Mouse (Mus musculus): Measurements from ENCODE around the gene Rbm39. TPM values are rescaled to one million over a fixed set of nuclear protein-coding genes. Genes with fewer than 3 reads are reported as not detected.
A peak's percentile ranks its signal among the peaks of the same experiment; 100 is the strongest.

Rbm39 gene
- polyA plus RNA-seq, 1 experiment from 2014 or later, result 514 TPM

DNA sequence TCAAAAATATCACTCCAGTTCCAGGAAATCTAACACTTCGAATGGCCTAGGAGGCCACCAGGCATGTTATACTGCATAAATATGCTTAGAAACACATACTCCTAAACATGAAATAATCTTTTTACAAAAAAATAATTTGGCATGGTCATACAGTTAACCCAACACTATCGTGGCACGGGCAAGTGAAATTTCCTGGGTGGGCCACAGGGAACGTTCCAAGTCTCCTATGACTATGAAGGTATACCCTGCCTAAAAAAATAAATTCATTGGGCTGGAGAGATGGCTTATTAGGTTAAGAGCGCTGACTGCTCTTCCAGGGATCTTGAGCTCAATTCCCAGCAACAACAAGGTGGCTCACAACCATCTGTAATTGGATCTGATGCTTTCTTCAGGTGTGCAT lies 13.5 kb downstream of the Rbm39 start:
- WGBS, result 90% methylated on average over 5 of the region's 5 CpGs
- Histone ChIP-seq H3K4me2 (no peak overlapping the region), H3K27ac (ENCODE audit: low read depth, low read length) (no peak overlapping the region), H3K4me3 (ENCODE audit: low read depth, low read length) (no peak overlapping the region), H3K9ac (ENCODE audit: low read depth, low read length) (no peak overlapping the region), H3K27me3 (replicated peaks; ENCODE audit: control insufficient read depth, insufficient read depth, low read length) (no peaks in the 10 kb centered on the region), H3K4me1 (replicated peaks; ENCODE audit: control insufficient read depth, insufficient read depth, low read length) (no peaks in the 10 kb centered on the region), H3K9me3 (ENCODE audit: control insufficient read depth, low read length) (no peaks in the 10 kb centered on the region), H3K36me3 (ENCODE audit: control insufficient read depth, insufficient read depth, low read length) (peaks cover 53% of the 10 kb centered on the region)
- DNase-seq (ENCODE audit: low spot score) (no peak), ATAC-seq (replicated peaks; ENCODE audit: low FRiP score) (no peak)

DNA sequence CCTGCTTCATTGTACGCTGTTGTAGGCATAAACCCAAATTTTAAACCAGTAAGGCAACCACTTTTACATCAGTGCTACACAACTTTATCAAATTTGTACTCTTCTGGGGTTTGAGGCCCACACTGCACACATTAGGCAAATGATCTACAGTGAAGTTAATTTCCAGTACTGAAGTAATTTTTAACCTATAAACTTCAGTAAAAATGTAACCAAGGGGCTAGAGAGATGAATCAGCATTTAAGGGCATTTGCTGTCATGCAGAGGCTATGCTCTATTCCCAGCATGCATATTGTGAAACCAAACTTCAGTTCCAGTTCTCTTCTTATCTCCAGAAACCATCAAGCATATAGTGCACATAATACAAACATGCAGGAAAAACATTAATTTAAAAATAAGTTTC lies 14.6 kb downstream of the Rbm39 start:
- H3K36me3 ChIP-seq (ENCODE audit: control insufficient read depth, insufficient read depth, low read length), result peaks cover 51% of the 10 kb centered on the region
- H3K9me3 ChIP-seq (ENCODE audit: control insufficient read depth, low read length), result no peaks in the 10 kb centered on the region
- 91% methylated on average over 1 of the region's 1 CpGs for WGBS
- no peak overlapping the region for H3K9ac ChIP-seq (ENCODE audit: low read depth, low read length)
- no peak overlapping the region for H3K27ac ChIP-seq (ENCODE audit: low read depth, low read length)
- no peak overlapping the region for H3K4me3 ChIP-seq (ENCODE audit: low read depth, low read length)
- no peaks in the 10 kb centered on the region for H3K4me1 ChIP-seq (replicated peaks; ENCODE audit: control insufficient read depth, insufficient read depth, low read length)
- ATAC-seq (replicated peaks; ENCODE audit: low FRiP score) (no peak), DNase-seq (ENCODE audit: low spot score) (no peak)
- no peaks in the 10 kb centered on the region for H3K27me3 ChIP-seq (replicated peaks; ENCODE audit: control insufficient read depth, insufficient read depth, low read length)
- H3K4me2 ChIP-seq, result no peak overlapping the region

GRCm38 (mm10) chr2:156151538-156151937 lies 28.5 kb downstream of the Rbm39 start:
- H3K9ac ChIP-seq (ENCODE audit: low read depth, low read length), result no peak overlapping the region

GRCm38 (mm10) chr2:156147316-156147915 lies 32.6 kb downstream of the Rbm39 start:
- no peak for ATAC-seq (replicated peaks; ENCODE audit: low FRiP score)

More at GRCm38 (mm10) chr2:156151538-156151937, 28.5 kb downstream of the Rbm39 start:
- no peak overlapping the region for H3K27ac ChIP-seq (ENCODE audit: low read depth, low read length)
- peaks cover 33% of the 10 kb centered on the region for H3K36me3 ChIP-seq (ENCODE audit: control insufficient read depth, insufficient read depth, low read length)
- ATAC-seq (replicated peaks; ENCODE audit: low FRiP score) (no peak), DNase-seq (ENCODE audit: low spot score) (no peak)
- no peaks in the 10 kb centered on the region for H3K9me3 ChIP-seq (ENCODE audit: control insufficient read depth, low read length)
- no peak overlapping the region for H3K4me2 ChIP-seq
- H3K27me3 ChIP-seq (replicated peaks; ENCODE audit: control insufficient read depth, insufficient read depth, low read length), result no peaks in the 10 kb centered on the region
- no peak overlapping the region for H3K4me3 ChIP-seq (ENCODE audit: low read depth, low read length)
- no peaks in the 10 kb centered on the region for H3K4me1 ChIP-seq (replicated peaks; ENCODE audit: control insufficient read depth, insufficient read depth, low read length)

GRCm38 (mm10) chr2:156146272-156146989 lies 33.6 kb downstream of the Rbm39 start:
- H3K4me3 ChIP-seq (ENCODE audit: low read depth, low read length), result no peak overlapping the region
- DNase-seq (ENCODE audit: low spot score) (no peak), ATAC-seq (replicated peaks; ENCODE audit: low FRiP score) (no peak)
- whole genome bisulfite sequencing, result 66% methylated on average over 5 of the region's 5 CpGs
- H3K4me2 ChIP-seq, result no peak overlapping the region
- no peaks in the 10 kb centered on the region for H3K9me3 ChIP-seq (ENCODE audit: control insufficient read depth, low read length)
- H3K4me1 ChIP-seq (replicated peaks; ENCODE audit: control insufficient read depth, insufficient read depth, low read length), result peaks cover 8% of the 10 kb centered on the region; the same call in 1 of the 2 replicates
- no peaks in the 10 kb centered on the region for H3K27me3 ChIP-seq (replicated peaks; ENCODE audit: control insufficient read depth, insufficient read depth, low read length)
- no peak overlapping the region for H3K9ac ChIP-seq (ENCODE audit: low read depth, low read length)
- H3K36me3 ChIP-seq (ENCODE audit: control insufficient read depth, insufficient read depth, low read length), result peaks cover 30% of the 10 kb centered on the region
- H3K27ac ChIP-seq (ENCODE audit: low read depth, low read length), result no peak overlapping the region

More at GRCm38 (mm10) chr2:156147316-156147915, 32.6 kb downstream of the Rbm39 start:
- no peak overlapping the region for H3K4me2 ChIP-seq
- H3K27me3 ChIP-seq (replicated peaks; ENCODE audit: control insufficient read depth, insufficient read depth, low read length), result no peaks in the 10 kb centered on the region
- no peak overlapping the region for H3K9ac ChIP-seq (ENCODE audit: low read depth, low read length)
- H3K4me1 ChIP-seq (replicated peaks; ENCODE audit: control insufficient read depth, insufficient read depth, low read length), result peaks cover 8% of the 10 kb centered on the region; the same call in 1 of the 2 replicates
- H3K36me3 ChIP-seq (ENCODE audit: control insufficient read depth, insufficient read depth, low read length), result peaks cover 26% of the 10 kb centered on the region
- DNase-seq (ENCODE audit: low spot score), result no peak
- WGBS, result 85% methylated on average over 3 of the region's 3 CpGs
- H3K27ac ChIP-seq (ENCODE audit: low read depth, low read length), result no peak overlapping the region
- H3K9me3 ChIP-seq (ENCODE audit: control insufficient read depth, low read length), result no peaks in the 10 kb centered on the region
- no peak overlapping the region for H3K4me3 ChIP-seq (ENCODE audit: low read depth, low read length)

GRCm38 (mm10) chr2:156145486-156146130 lies 34.4 kb downstream of the Rbm39 start:
- ATAC-seq (replicated peaks; ENCODE audit: low FRiP score), result no peak
- WGBS, result 58% methylated on average over 11 of the region's 11 CpGs
- no peak for DNase-seq (ENCODE audit: low spot score)
- H3K27me3 ChIP-seq (replicated peaks; ENCODE audit: control insufficient read depth, insufficient read depth, low read length), result no peaks in the 10 kb centered on the region
- H3K36me3 ChIP-seq (ENCODE audit: control insufficient read depth, insufficient read depth, low read length), result peaks cover 27% of the 10 kb centered on the region
- peak overlapping the region; percentile 89 for H3K4me3 ChIP-seq (ENCODE audit: low read depth, low read length)
- H3K27ac ChIP-seq (ENCODE audit: low read depth, low read length), result no peak overlapping the region
- H3K4me2 ChIP-seq, result peak overlapping the region; percentile 79
- H3K4me1 ChIP-seq (replicated peaks; ENCODE audit: control insufficient read depth, insufficient read depth, low read length), result peaks cover 8% of the 10 kb centered on the region; the same call in 1 of the 2 replicates
- H3K9me3 ChIP-seq (ENCODE audit: control insufficient read depth, low read length), result no peaks in the 10 kb centered on the region
- H3K9ac ChIP-seq (ENCODE audit: low read depth, low read length), result no peak overlapping the region

DNA sequence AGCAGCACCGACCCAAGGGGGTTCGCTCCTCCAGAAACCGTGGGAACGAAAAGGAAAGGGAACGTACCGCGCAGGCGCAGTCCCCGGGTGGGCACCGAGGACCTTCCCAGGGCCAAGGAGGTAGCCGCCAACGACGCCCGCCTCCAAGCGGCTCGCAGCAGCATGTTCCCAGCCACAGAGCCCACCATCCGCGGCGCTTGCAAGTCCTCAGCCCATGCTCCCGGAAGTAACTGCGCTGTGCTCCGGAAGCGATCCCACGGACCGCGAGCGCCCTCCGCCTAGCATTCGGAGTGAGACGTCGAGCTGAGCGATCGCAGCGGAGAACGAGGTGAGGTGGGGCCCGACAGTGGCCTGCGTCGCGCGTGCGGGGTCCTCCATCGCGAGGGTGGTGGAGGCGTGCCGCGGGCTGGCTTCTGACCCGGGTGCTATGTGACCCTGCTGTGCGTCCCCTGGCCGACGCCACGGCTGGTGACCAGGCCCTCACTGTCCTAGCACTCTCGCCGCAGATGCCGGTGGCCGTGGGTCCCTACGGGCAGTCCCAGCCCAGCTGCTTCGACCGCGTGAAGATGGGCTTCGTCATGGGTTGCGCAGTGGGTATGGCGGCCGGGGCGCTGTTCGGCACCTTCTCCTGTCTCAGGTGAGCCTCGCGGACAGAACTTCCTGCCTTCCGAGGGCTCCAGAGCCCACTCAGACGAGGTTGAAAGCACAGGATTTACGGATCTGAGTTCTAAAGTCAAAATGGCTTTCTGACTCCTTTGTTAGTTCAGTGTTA lies 35.9 kb downstream of the Rbm39 start, which contains the start of the genes Romo1 and Nfs1:
TSS of gene Romo1 (plus strand) at position 87 of the 772 bp plus-strand sequence.
TSS of gene Nfs1 (minus strand) at position 234 of the 772 bp plus-strand sequence.
- no peaks in the 10 kb centered on the region for H3K27me3 ChIP-seq (replicated peaks; ENCODE audit: control insufficient read depth, insufficient read depth, low read length)

GRCm38 (mm10) chr2:156143367-156143766 lies 36.7 kb downstream of the Rbm39 start:
- no peaks in the 10 kb centered on the region for H3K9me3 ChIP-seq (ENCODE audit: control insufficient read depth, low read length)
- DNase-seq (ENCODE audit: low spot score) (peak; percentile 51), ATAC-seq (replicated peaks; ENCODE audit: low FRiP score) (no peak)
- H3K27ac ChIP-seq (ENCODE audit: low read depth, low read length), result peak overlapping the region; percentile 98
- no peaks in the 10 kb centered on the region for H3K27me3 ChIP-seq (replicated peaks; ENCODE audit: control insufficient read depth, insufficient read depth, low read length)
- peaks cover 8% of the 10 kb centered on the region; the same call in 1 of the 2 replicates for H3K4me1 ChIP-seq (replicated peaks; ENCODE audit: control insufficient read depth, insufficient read depth, low read length)
- H3K4me3 ChIP-seq (ENCODE audit: low read depth, low read length), result peak overlapping the region; percentile 89
- WGBS, result 3% methylated on average over 16 of the region's 16 CpGs
- peaks cover 22% of the 10 kb centered on the region for H3K36me3 ChIP-seq (ENCODE audit: control insufficient read depth, insufficient read depth, low read length)
- H3K9ac ChIP-seq (ENCODE audit: low read depth, low read length), result peak overlapping the region; percentile 97
- H3K4me2 ChIP-seq, result peak overlapping the region; percentile 79

More for the DNA sequence above, 35.9 kb downstream of the Rbm39 start, which contains the start of the genes Romo1 and Nfs1:
- Histone ChIP-seq H3K9ac (ENCODE audit: low read depth, low read length) (peak within 1 kb of the TSS; percentile 97), H3K4me1 (replicated peaks; ENCODE audit: control insufficient read depth, insufficient read depth, low read length) (peaks cover 8% of the 10 kb centered on the region; the same call in 1 of the 2 replicates), H3K4me2 (peak within 1 kb of the TSS; percentile 79), H3K36me3 (ENCODE audit: control insufficient read depth, insufficient read depth, low read length) (peaks cover 22% of the 10 kb centered on the region; the same call in 1 of the 2 replicates), H3K4me3 (ENCODE audit: low read depth, low read length) (peak within 1 kb of the TSS; percentile 89), H3K27ac (ENCODE audit: low read depth, low read length) (peak within 1 kb of the TSS; percentile 98), H3K9me3 (ENCODE audit: control insufficient read depth, low read length) (no peaks in the 10 kb centered on the region)
- DNase-seq (ENCODE audit: low spot score) (peak; percentile 94), ATAC-seq (replicated peaks; ENCODE audit: low FRiP score) (peak; percentile 91)
- under 1% methylated on average over 70 of the region's 70 CpGs for WGBS

Measured in liver, embryonic 11.5 days (tissue).